Mouse (Mus musculus): ENCODE results near the gene Fam47c. TPM values are rescaled to one million over a fixed set of nuclear protein-coding genes. Genes with fewer than 3 reads are reported as not detected.

The Fam47c gene
- not detected in 2 replicates for polyA plus RNA-seq (2012; ENCODE audit: low replicate concordance)

GRCm38 (mm10) chrX:78737463-78737862 is at the start of gene Fam47c:
Fam47c (plus strand) TSS chrX:78737763.

Other genes starting within 250 kb of the Fam47c start
- gene Prrg1, start 153.9 kb upstream of the Fam47c start, polyA plus RNA-seq (2012; ENCODE audit: low replicate concordance): 0.08 and 0.36 TPM in 2 replicates